Mouse (Mus musculus): ENCODE measurements around the gene Gm42715.
"Not testable (repeated sequence)": the region's sequence is repeated elsewhere in the genome, so short reads cannot be mapped to it uniquely, and the experiment has no call there.

Gm42715 gene

DNA sequence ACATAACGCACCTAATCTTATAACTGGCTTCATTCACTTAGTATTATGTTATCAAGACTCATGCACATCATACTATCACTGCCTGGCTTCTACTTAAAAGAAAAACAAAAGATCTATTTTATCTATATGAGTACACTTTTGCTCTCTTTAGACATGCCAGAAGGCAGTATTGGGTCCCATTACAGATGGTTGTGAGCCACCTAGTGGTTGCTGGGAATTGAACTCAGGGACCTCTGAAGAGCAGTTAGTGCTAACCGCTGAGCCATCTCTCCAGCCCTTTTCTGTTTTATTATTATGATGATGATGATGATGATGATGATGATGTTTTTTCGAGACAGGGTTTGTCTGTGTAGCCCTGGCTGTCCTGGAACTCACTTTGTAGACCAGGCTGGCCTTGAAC, 21.0 kb upstream of the Gm42715 start:
- no peak for DNase-seq

GRCm38 (mm10) chr7:127508291-127508690, 11.1 kb upstream of the Gm42715 start:
- DNase-seq: no peak

DNA sequence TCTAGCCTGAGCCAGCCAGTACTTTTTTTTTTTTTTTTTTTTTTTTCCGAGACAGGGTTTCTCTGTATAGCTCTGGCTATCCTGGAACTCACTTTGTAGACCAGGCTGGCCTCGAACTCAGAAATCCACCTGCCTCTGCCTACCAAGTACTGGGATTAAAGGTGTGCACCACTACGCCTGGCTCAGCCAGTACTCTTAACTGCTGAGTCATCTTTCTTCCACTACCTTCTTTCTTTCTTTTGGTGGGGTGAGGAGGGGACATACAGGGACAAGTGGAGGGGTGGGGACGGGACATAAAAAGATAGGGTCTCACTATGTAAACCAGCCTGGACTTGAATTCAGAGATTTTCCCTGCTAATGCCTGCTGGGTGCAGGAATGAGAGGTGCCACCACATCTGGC, 9.6 kb upstream of the Gm42715 start:
- DNase-seq: not testable (repeated sequence)

DNA sequence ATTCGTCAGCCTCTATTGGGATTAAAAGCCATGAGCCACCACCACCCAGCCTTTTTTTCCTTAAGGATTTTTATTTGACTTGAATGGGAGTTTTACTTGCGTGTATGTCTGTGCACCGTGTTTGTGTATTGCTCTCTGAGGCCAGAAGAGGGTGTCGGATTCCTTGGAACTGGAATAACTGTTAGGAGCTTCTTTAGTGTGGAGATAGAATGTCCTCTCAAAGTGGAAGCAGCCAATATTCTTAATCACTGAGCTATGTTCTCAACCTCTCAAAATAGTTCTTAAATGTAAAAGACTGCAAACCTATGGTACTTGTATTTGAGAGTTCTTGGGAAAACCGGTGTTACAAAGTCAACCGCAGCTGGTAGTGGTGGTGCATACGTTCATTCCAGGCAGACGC, 8.1 kb upstream of the Gm42715 start:
- peak; percentile 28 for DNase-seq

GRCm38 (mm10) chr7:127511808-127512230, 7.6 kb upstream of the Gm42715 start, which contains the start of gene Srcap:
Srcap (plus strand) TSS chr7:127511983.
- peak; percentile 94 for DNase-seq

GRCm38 (mm10) chr7:127512231-127513015, 7.0 kb upstream of the Gm42715 start:
- peak; percentile 88 for DNase-seq

DNA sequence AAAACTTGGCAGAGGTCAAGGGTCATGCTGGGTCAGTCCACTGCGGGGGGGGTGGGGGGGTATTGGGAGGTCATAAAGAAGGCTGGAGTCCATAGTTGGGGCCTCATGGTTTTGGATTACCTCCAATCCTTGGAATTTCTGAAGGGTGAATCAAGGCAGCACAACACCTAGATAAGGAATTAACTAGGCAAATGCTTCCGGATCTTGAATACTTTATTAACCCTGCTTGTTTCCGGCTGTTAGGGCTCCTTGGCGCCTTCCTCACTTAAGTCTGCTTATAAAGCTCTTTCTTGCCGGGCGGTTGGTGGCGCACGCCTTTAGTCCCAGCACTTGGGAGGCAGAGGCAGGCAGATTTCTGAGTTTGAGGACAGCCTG, 6.4 kb upstream of the Gm42715 start:
- DNase-seq: peak; percentile 29

DNA sequence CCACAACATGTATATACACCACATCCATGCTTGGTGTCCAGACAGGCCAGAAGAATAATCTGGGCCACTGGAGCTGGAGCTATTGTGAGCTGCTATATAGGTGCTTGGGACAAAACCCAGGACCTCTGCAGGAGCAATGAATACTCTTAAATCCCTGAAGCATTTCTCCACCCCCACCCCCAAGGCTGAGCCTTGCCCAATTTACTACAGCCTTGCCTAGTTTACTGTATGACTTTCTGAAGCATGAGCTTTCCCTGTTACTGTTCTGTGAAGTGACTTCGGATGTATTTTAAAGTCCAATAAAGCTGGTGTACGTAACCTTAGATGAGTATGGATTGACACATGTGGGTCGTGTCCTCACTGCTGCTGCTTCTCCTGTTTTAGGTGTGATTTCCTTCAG, 5.6 kb upstream of the Gm42715 start:
- DNase-seq: no peak

GRCm38 (mm10) chr7:127515846-127516245, 3.5 kb upstream of the Gm42715 start:
- DNase-seq: peak; percentile 21

DNA sequence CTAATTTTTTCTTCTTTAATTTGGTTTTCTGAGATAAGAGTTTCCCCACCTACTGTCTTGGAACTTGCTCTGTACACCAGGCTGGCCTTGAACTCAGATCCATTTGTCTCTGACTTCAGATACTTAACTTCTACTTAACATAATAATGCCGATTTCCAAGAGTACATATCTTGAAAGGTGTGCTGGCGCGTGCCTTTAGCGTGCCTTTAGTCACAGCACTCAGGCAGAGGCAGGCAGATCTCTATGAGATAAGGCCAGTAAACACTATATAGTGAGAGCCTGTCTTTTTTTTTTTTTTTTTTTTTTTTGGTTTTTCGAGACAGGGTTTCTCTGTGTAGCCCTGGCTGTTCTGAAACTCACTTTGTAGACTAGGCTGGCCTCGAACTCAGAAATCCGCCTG, 3.0 kb upstream of the Gm42715 start:
- no peak for DNase-seq

DNA sequence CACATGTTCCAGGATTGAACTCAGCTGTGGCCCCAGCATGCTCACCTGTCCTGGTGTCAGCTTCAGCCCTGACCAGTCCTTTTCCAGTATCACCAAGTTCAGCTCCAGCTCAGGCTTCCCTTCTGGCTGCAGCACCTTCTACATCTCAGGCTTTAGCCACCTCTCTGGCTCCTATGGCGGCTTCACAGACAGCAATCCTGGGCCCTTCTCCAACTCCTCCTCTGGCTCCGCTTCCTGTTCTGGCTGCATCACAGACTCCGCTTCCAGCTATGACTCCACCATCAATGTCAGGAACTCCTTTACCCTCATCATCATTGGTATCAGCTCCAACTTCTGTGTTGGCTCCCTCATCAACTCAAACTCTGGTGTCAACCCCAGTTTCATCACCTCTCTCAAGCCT, 22.3 kb downstream of the Gm42715 start:
- DNase-seq: no peak

DNA sequence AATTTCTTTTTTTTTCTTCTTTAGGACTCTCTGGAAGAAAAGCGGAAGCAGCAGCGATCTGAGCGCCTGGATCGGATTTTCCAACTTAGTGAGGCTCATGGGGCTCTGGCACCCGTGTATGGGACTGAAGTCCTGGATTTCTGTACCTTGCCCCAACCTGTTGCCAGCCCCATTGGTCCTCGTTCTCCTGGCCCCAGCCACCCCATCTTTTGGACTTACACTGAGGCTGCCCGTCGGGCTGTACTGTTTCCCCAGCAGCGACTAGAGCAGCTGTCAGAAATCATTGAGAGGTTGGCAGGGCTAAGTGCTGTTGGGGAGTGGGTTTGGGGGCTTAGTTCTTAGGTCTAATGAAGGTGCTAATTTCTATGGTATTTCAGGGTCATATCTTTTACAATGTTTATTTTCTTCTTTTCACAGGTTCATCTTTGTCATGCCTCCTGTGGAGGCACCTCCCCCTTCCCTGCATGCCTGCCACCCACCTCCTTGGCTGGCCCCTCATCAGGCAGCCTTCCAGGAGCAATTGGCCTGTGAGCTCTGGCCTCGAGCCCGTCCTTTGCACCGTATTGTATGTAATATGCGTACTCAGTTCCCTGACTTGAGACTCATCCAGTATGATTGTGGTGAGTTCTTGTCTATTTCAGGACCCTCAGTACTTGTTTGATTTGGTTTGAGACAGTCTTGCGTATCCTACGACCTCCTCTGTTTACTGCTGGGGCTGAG, 29.9 kb downstream of the Gm42715 start:
- peak; percentile 70 for DNase-seq

DNA sequence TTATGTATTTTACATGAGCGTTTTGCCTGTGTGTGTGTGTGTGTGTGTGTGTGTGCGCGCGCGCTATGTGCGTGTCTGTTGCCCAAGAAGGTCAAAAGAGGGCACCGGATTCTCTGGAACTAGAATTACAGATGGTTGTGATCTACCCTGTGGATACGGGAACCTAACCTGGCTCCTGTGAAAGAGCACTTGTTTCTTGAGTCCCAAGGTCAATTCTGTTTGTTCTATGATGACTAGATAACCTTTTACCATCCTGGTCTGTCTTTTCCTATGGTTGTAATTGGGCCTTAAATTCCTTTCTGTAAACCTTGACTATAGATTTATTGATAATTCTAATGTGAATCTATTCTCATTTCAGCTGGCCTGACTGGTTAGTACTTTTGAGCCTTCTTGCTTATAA, 32.2 kb downstream of the Gm42715 start:
- no peak for DNase-seq

- no peak for DNase-seq
Observed at GRCm38 (mm10) chr7:127560580-127560979, 41.2 kb downstream of the Gm42715 start.

DNA sequence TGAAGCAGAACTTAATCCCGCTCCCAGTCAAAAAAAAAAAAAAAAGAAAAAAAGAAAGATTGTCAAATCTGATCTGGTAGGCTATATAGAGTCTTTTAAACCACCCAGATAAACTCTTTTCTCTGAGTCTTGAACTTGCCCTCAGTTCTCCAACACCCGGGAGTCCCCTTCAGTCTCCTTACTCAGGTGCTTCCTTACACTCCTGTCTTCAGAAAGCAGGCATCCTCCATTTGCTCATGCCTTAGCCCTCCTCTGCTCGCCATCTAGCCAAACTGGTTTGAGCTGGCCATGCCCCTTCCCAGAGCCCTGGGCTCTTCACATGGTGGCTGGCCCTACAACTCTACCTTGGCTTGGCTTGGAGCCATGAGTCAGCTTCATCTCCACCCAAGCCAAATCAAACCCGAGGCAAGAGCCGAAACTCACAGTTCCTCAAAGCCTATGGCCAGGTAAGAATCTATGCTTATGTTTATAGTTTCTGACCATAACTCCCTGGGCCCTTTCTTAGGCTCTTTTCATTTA, 42.0 kb downstream of the Gm42715 start, which contains the start of gene Tmem265:
TSS of gene Tmem265 (plus strand) at position 51 of the 519 bp plus-strand sequence.
- no peak for DNase-seq

GRCm38 (mm10) chr7:127564381-127565150, 45.2 kb downstream of the Gm42715 start:
- DNase-seq: peak; percentile 91

DNA sequence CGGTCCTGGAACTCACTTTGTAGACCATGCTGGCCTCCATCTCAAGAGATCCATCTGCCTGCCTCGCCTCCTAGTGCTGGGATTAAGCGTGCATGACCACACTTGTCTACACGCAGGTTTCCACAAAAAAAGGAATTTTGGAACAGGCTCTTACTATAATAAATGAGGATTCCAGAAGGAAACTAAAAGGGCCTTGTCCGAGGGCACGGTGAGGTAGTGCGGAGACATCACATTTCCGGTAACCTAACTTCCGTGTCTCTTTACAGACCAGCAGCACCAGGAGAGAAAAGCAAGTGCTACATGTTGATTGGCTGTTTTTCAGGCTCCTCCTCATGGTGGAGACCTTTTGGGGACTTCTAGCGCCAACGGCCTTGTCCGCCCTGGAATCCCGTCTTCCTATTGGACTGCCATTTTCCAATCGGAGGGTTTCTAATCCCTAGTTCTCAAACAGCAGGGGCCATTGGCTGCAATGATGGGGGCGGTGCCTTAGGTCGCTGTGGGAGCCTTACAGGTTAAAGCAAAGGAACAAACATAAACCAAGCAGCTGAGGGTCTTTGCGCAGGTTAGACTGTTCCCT, 53.6 kb downstream of the Gm42715 start, which contains the start of gene Phkg2:
TSS of gene Phkg2 (plus strand) at position 446 of the 577 bp plus-strand sequence.
- DNase-seq: peak; percentile 89

DNA sequence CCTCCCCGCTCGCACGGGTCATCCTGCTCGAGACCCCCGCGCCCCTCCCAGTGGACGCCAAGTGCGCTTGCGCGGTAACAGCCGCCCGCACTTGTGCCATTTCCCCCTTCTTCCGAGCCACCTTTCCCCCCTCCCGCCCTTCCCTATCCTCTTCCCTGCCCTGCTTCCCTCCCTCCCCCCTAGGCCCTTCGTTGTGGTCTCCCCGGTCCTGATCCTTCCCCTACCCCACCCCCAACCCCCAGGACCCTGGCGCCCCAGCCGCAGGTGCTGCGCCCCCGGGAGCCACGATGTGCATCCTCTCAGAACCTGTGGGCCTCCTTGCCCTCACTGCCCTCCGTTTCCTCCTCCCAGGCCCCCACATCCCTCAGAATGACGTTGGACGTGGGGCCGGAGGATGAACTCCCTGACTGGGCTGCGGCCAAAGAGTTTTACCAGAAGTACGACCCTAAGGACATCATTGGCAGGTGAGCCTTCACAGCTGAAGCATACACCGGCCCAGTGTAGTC, 54.2 kb downstream of the Gm42715 start:
- DNase-seq: peak; percentile 38

DNA sequence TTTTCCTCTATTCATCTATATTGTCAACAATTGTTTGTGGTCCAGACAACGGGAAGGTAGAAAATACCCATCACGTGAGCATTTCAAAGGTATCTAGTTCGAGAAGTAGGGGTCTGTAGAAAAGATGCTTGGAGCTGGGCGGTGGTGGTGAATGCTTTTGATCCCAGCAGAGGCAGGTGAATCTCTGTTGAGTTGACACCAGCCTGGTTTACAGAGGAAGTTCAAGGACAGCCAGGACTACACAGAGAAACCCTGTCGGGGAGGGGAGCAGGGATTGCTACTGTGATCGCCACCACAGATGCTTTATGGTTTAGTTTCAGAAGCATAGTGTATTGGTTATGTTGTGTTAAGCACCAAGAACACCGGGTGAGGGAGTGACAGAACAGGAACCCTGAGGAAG, 54.7 kb downstream of the Gm42715 start:
- no peak for DNase-seq

DNA sequence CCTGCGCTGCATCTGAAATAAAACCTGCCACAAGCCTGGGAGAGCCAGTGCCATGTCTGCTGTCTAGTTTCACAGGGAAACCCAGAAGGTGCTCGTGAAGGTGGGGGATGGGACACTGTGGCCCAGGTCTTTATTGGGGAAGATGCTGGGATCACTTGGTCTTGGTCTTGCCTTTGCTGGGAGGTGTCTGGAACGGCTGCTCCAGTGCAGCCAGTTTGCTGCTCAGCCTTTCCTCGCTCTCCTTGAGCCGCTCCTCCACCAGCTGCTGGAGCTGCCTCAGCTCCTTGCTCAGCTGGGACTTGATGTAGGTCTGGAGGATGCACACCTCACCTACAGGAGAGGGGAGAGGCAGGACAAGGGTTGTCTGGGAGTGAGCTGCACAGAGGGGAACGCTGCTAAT, 63.9 kb downstream of the Gm42715 start:
- no peak for DNase-seq

GRCm38 (mm10) chr7:127585031-127585430, 65.6 kb downstream of the Gm42715 start:
- DNase-seq: no peak

DNA sequence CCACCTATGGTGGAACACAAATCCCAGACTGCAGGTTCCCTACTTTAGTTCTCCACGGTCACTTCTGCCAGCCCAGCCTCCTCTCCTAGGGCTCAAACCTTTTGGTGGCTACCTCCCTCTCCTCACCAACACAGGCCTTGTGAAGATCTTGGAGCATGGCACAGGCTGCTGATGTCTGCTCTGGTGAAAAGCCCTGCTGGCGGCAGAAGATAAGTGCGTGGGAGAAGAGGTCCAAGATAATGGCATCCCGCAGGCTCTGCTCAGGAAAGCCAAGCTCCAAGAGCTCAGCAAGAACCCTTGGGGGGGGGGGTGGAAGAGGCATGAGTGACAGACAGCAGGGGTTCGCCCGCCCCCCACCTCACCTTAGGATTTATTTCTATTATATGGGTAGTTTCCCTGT, 66.8 kb downstream of the Gm42715 start:
- DNase-seq: no peak

Data from cerebellum, adult 8-10 months (tissue).